Mouse (Mus musculus): ENCODE measurements at regions not wholly inside any gene's neighbourhood (a gene's known extent, or its start where the extent isn't known, plus 50 kb on each side); places are given as distances from the start of the nearest gene placed in this dataset.

GRCm38 (mm10) chr11:32908723-32909411 lies 84.5 kb upstream of the Smim23 start:
- Histone ChIP-seq H3K4me1 (ENCODE audit: control insufficient read depth in 1 of 2, insufficient read depth in 2 of 2, low read length in 2 of 2) (no peaks in the 10 kb centered on the region), H3K9ac (ENCODE audit: control insufficient read depth, low read depth, low read length, poor library complexity, severe bottlenecking) (no peak overlapping the region), H3K9me3 (replicated peaks; ENCODE audit: insufficient read depth, low read length) (no peaks in the 10 kb centered on the region), H3K27ac (ENCODE audit: control insufficient read depth, low read depth, low read length) (no peak overlapping the region), H3K36me3 (ENCODE audit: control insufficient read depth in 1 of 2, insufficient read depth in 2 of 2, low read length in 2 of 2) (no peaks in the 10 kb centered on the region), H3K79me2 (ENCODE audit: control insufficient read depth, insufficient read depth, low read length, poor library complexity) (no peaks in the 10 kb centered on the region), H3K27me3 (ENCODE audit: control insufficient read depth in 1 of 2, insufficient read depth in 2 of 2, low read length in 2 of 2) (no peaks in the 10 kb centered on the region), H3K4me3 (ENCODE audit: control insufficient read depth in 1 of 2, insufficient read depth in 1 of 2, low read depth in 2 of 2, low read length in 2 of 2) (no peak overlapping the region)
- TF ChIP-seq SMC3 (IDR thresholded peaks at IDR 0.05; ENCODE audit: low read depth, low read length) = no peak
- no peak for TF ChIP-seq BHLHE40 (IDR thresholded peaks at IDR 0.05; ENCODE audit: borderline replicate concordance, low read depth, low read length)
- no peak for TF ChIP-seq EP300 (IDR thresholded peaks at IDR 0.05; ENCODE audit: low read depth in 1 of 2, low read length in 2 of 2)
- no peak for TF ChIP-seq ZC3H11A (IDR thresholded peaks at IDR 0.05; ENCODE audit: low read depth, low read length)
- TF ChIP-seq MAFK (IDR thresholded peaks at IDR 0.05; ENCODE audit: borderline replicate concordance, low read depth, low read length) = no peak
- no peak for DNase-seq (ENCODE audit: low read depth, low spot score)

- no peaks in the 10 kb centered on the region for H3K4me1 ChIP-seq (ENCODE audit: control insufficient read depth in 1 of 2, insufficient read depth in 2 of 2, low read length in 2 of 2)
- DNase-seq (ENCODE audit: low read depth, low spot score) = no peak
- no peaks in the 10 kb centered on the region for H3K27me3 ChIP-seq (ENCODE audit: control insufficient read depth in 1 of 2, insufficient read depth in 2 of 2, low read length in 2 of 2)
- no peak overlapping the region for H3K4me3 ChIP-seq (ENCODE audit: control insufficient read depth in 1 of 2, insufficient read depth in 1 of 2, low read depth in 2 of 2, low read length in 2 of 2)
- no peak for TF ChIP-seq JUND (IDR thresholded peaks at IDR 0.05; ENCODE audit: low read depth, low read length)
- TF ChIP-seq MYB (IDR thresholded peaks at IDR 0.05; ENCODE audit: low read depth, low read length) = no peak
- TF ChIP-seq SIN3A (IDR thresholded peaks at IDR 0.05; ENCODE audit: low read length) = no peak
- no peak for TF ChIP-seq GABPA (IDR thresholded peaks at IDR 0.05; ENCODE audit: low read depth, low read length)
- no peak for TF ChIP-seq BHLHE40 (IDR thresholded peaks at IDR 0.05; ENCODE audit: borderline replicate concordance, low read depth, low read length)
- no peak for TF ChIP-seq EP300 (IDR thresholded peaks at IDR 0.05; ENCODE audit: low read depth in 1 of 2, low read length in 2 of 2)
- TF ChIP-seq ELF1 (IDR thresholded peaks at IDR 0.05; ENCODE audit: low read depth, low read length) = no peak
- no peak for TF ChIP-seq CHD2 (IDR thresholded peaks at IDR 0.05; ENCODE audit: low read length)
- TF ChIP-seq NRF1 (IDR thresholded peaks at IDR 0.05; ENCODE audit: insufficient read depth, low read depth, low read length, poor library complexity, severe bottlenecking) = no peak
- TF ChIP-seq RCOR1 (IDR thresholded peaks at IDR 0.05; ENCODE audit: low read depth, low read length) = no peak
- TF ChIP-seq MAZ (IDR thresholded peaks at IDR 0.05; ENCODE audit: low read depth, low read length) = no peak
- no peak for TF ChIP-seq GATA1 (IDR thresholded peaks at IDR 0.05; ENCODE audit: low read depth, low read length)
- TF ChIP-seq E2F4 (IDR thresholded peaks at IDR 0.05; ENCODE audit: borderline replicate concordance, low read depth, low read length) = no peak
- TF ChIP-seq MEF2A (IDR thresholded peaks at IDR 0.05; ENCODE audit: extremely low read depth, insufficient replicate concordance, low read depth, low read length, poor library complexity, severe bottlenecking) = no peak
- no peak overlapping the region for H3K27ac ChIP-seq (ENCODE audit: control insufficient read depth, low read depth, low read length)
- H3K79me2 ChIP-seq (ENCODE audit: control insufficient read depth, insufficient read depth, low read length, poor library complexity) = no peaks in the 10 kb centered on the region
- H3K9me3 ChIP-seq (replicated peaks; ENCODE audit: insufficient read depth, low read length) = no peaks in the 10 kb centered on the region
- H3K9ac ChIP-seq (ENCODE audit: control insufficient read depth, low read depth, low read length, poor library complexity, severe bottlenecking) = no peak overlapping the region
- no peaks in the 10 kb centered on the region for H3K36me3 ChIP-seq (ENCODE audit: control insufficient read depth in 1 of 2, insufficient read depth in 2 of 2, low read length in 2 of 2)
These were observed 83.3 kb upstream of the Smim23 start for GRCm38 (mm10) chr11:32907520-32908233.
